Mouse (Mus musculus) cerebellum, adult 2 months (tissue): ENCODE measurements around the gene Gjd3.

Experiments
- CTCF ChIP-seq: fragments of 200-500 bp; IDR thresholded peaks from 2 replicates; pipeline ENCODE4 v1.5.1; 2011; ENCODE audit warnings: low read depth, mild to moderate bottlenecking, control low read depth, low read length, moderate library complexity, borderline replicate concordance; ENCODE audit not compliant: insufficient read depth
- POLR2A ChIP-seq: fragments of 200-500 bp; IDR thresholded peaks from 2 replicates; pipeline ENCODE4 v1.6.1; 2011; ENCODE audit warnings: low read length, control low read depth, borderline replicate concordance; ENCODE audit not compliant: insufficient read depth

- TF ChIP-seq CTCF, result no peak
- TF ChIP-seq POLR2A, result no peak
Observed at GRCm38 (mm10) chr11:99010706-99011105, 27.9 kb upstream of the Gjd3 start.
